Mouse (Mus musculus) bone marrow macrophage, adult 2 months (primary cell): Measurements from ENCODE around the gene Catspere2. TPM values are rescaled to one million over a fixed set of nuclear protein-coding genes. Genes with fewer than 3 reads are reported as not detected.

Experiments used
- H3K27ac ChIP-seq: 2 replicates; pipeline ENCODE4 v1.5.1; 2012; ENCODE audit warnings: low read depth, low read length; ENCODE audit not compliant: insufficient read depth
- H3K4me1 ChIP-seq: 2 replicates; pipeline ENCODE4 v1.6.1; 2012; ENCODE audit warnings: low read length; ENCODE audit not compliant: control insufficient read depth, insufficient read depth
- H3K4me3 ChIP-seq: 2 replicates; pipeline ENCODE4 v1.5.1; 2012; ENCODE audit warnings: mild to moderate bottlenecking, low read length, moderate library complexity; ENCODE audit not compliant: insufficient read depth
- CTCF ChIP-seq: IDR thresholded peaks from 2 replicates; pipeline ENCODE4 v1.5.1; 2012; ENCODE audit warnings: low read depth, mild to moderate bottlenecking, low read length, moderate library complexity
- POLR2A ChIP-seq: IDR thresholded peaks from 2 replicates; pipeline ENCODE4 v1.6.1; 2012; ENCODE audit warnings: mild to moderate bottlenecking, low read depth, low read length, borderline replicate concordance
- polyA plus RNA-seq: library from polyadenylated mRNA; stranded (reverse); fragments of >200 nt; gene quantifications from 2 replicates; pipeline ENCODE4 v1.2.4, GENCODE M21; 2012; ENCODE audit not compliant: missing spikeins, insufficient read depth, insufficient read length

Catspere2 gene
- polyA plus RNA-seq, 1 experiment = 0.25 TPM

GRCm38 (mm10) chr1:178219166-178220077 is 236.2 kb downstream of the Catspere2 start:
- H3K4me1 ChIP-seq = peaks cover 5% of the 10 kb centered on the region
- H3K27ac ChIP-seq = no peak overlapping the region
- no peak for TF ChIP-seq CTCF
- no peak for TF ChIP-seq POLR2A
- H3K4me3 ChIP-seq = no peak overlapping the region

Other genes starting within 250 kb of the Catspere2 start
- 70.0 and 70.8 TPM in 2 replicates for gene Adss, start 186.9 kb upstream of the Catspere2 start, polyA plus RNA-seq
- 17.3 and 17.6 TPM in 2 replicates for gene Desi2, start 204.0 kb downstream of the Catspere2 start, polyA plus RNA-seq